Mouse (Mus musculus) heart, embryonic 14.5 days (tissue): Measurements from ENCODE around the gene Slc10a3. TPM values are rescaled to one million over a fixed set of nuclear protein-coding genes. Genes with fewer than 3 reads are reported as not detected.
"Not testable (repeated sequence)": the region's sequence is repeated elsewhere in the genome, so short reads cannot be mapped to it uniquely, and the experiment has no call there.

Experiments used
- ATAC-seq: fragments of 200-750 bp; cut with Nextera tagmentation; 2 replicates; pipeline ENCODE4 v1.8.0; 2017; ENCODE audit warnings: low read depth, moderate TSS enrichment; ENCODE audit not compliant: insufficient number of reproducible peaks, insufficient read depth, low FRiP score
- H3K27ac ChIP-seq, 2 experiments: fragments of 200-500 bp in 1 of 2; fragments of 300-500 bp in 1 of 2; sonication (generic) in 1 of 2; replicated peaks in 1 of 2; 2 replicates each; pipeline ENCODE4 v1.5.1; 2012 to 2014; ENCODE audit warnings: low read depth in 2 of 2, low read length in 2 of 2, control low read depth in 1 of 2, mild to moderate bottlenecking in 1 of 2, mixed read lengths in 1 of 2; ENCODE audit not compliant: control insufficient read depth in 1 of 2, insufficient read depth in 1 of 2
- H3K27me3 ChIP-seq: fragments of 300-500 bp; sonication (generic); 2 replicates; pipeline ENCODE4 v1.6.1; 2014; ENCODE audit warnings: mild to moderate bottlenecking, low read length, control low read depth; ENCODE audit not compliant: control insufficient read depth, insufficient read depth
- H3K36me3 ChIP-seq: fragments of 300-500 bp; sonication (generic); 2 replicates; pipeline ENCODE4 v1.6.1; 2014; ENCODE audit warnings: mild to moderate bottlenecking, control low read depth, low read length, mixed read lengths; ENCODE audit not compliant: control insufficient read depth, insufficient read depth
- H3K4me1 ChIP-seq, 2 experiments: fragments of 200-500 bp in 1 of 2; fragments of 300-500 bp in 1 of 2; sonication (generic) in 1 of 2; 2 replicates each; pipeline ENCODE4 v1.6.1; 2012 to 2014; ENCODE audit warnings: low read length in 2 of 2, control low read depth in 1 of 2, mixed read lengths in 1 of 2; ENCODE audit not compliant: control insufficient read depth in 2 of 2, insufficient read depth in 2 of 2
- H3K4me2 ChIP-seq: fragments of 300-500 bp; sonication (generic); 2 replicates; pipeline ENCODE4 v1.6.1; 2014; ENCODE audit warnings: mild to moderate bottlenecking, low read length
- H3K4me3 ChIP-seq, 2 experiments: fragments of 200-500 bp in 1 of 2; fragments of 300-500 bp in 1 of 2; sonication (generic) in 1 of 2; 2 replicates each; pipeline ENCODE4 v1.5.1; 2012 to 2014; ENCODE audit warnings: low read length in 2 of 2, mild to moderate bottlenecking in 2 of 2, control low read depth in 1 of 2, low read depth in 1 of 2, moderate library complexity in 1 of 2; ENCODE audit not compliant: control insufficient read depth in 1 of 2, insufficient read depth in 1 of 2
- H3K9ac ChIP-seq: fragments of 300-500 bp; sonication (generic); 2 replicates; pipeline ENCODE4 v1.6.1; 2014; ENCODE audit warnings: mild to moderate bottlenecking, low read length
- H3K9me3 ChIP-seq: fragments of 300-500 bp; sonication (generic); 2 replicates; pipeline ENCODE4 v1.6.1; 2016; ENCODE audit warnings: low read length, control low read depth; ENCODE audit not compliant: control insufficient read depth
- WGBS: fragments of 180-500 bp; shearing (Covaris S2); extraction: QIAGEN DNeasy Blood & Tissue Kit; methylation state at CpG from one replicate; pipeline ENCODE4 v1.1.7; 2014; 5-methylcytosine and 5-hydroxymethylcytosine counted together
- polyA plus RNA-seq: library from polyadenylated mRNA; unstranded; fragments of >200 nt; fragmentation: Nextera tagmentation; extraction: Ambion mirVana; gene quantifications from 2 replicates; pipeline ENCODE4 v1.2.1, GENCODE M21; 2014

Gene Slc10a3
- polyA plus RNA-seq, 1 experiment from 2014 or later, result 14.5 TPM

DNA sequence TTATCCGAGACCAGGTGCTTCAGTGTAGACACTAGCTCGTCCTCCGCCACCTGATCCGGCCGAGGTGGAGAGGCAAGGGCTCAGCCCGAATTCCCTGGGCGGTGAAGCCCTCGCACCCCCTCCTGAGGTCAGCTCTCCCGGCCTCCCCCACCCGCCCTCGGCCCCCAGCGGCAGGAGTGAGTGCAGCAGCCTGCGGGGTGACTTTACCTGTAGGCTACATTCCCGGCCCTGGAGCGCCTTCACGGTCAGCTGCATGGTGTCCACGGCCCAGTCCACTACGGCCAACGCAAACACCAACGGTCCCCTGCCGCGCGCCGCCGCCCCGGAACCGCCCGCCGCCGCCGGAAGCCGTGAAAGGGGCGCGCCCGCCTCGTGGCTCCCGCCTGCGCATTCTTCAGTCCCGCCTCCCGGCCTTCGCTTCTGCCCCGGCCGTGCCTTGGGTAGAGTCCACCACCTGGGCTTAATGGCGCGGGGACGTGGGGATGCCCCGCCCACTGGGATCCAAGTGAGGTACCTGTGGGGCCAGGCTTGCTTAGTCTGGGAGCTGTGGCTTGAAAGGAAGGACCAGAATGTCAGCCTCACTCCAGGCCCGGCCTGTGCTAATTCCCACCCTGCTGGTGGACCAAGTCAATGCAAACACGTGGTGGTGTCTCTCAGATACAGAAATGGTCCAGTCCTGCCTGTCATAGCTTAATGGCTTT lies 4.8 kb downstream of the Slc10a3 start:
- Histone ChIP-seq H3K4me2 (peak overlapping the region; percentile 68), H3K27me3 (no peaks in the 10 kb centered on the region)
- WGBS, result 10% methylated on average over 46 of the region's 49 CpGs

GRCm38 (mm10) chrX:74367512-74367911 lies 5.6 kb downstream of the Slc10a3 start:
- Histone ChIP-seq H3K4me1 (peaks cover 0 to 7% of the 10 kb centered on the region in 2 experiments; a peak in 2 of 4 replicates), H3K9ac (peak overlapping the region; percentile 85), H3K27ac (no peak overlapping the region), H3K4me3 (peak overlapping the region; percentile 62 to 64), H3K9me3 (no peaks in the 10 kb centered on the region), H3K36me3 (peaks cover 28% of the 10 kb centered on the region), H3K4me2 (peak overlapping the region; percentile 68), H3K27me3 (no peaks in the 10 kb centered on the region)
- ATAC-seq, result no peak
- WGBS, result 54% methylated on average over 10 of the region's 10 CpGs

More for the DNA sequence above, 4.8 kb downstream of the Slc10a3 start:
- ATAC-seq, result peak; percentile 67
- H3K9ac ChIP-seq, result peak overlapping the region; percentile 85
- H3K4me3 ChIP-seq, result peak overlapping the region; percentile 62 to 64
- no peaks in the 10 kb centered on the region for H3K9me3 ChIP-seq
- H3K4me1 ChIP-seq, result peaks cover 0 to 7% of the 10 kb centered on the region in 2 experiments; a peak in 2 of 4 replicates
- peak overlapping the region; percentile 56 to 73; a peak in 3 of 4 replicates for H3K27ac ChIP-seq
- peaks cover 28% of the 10 kb centered on the region for H3K36me3 ChIP-seq

DNA sequence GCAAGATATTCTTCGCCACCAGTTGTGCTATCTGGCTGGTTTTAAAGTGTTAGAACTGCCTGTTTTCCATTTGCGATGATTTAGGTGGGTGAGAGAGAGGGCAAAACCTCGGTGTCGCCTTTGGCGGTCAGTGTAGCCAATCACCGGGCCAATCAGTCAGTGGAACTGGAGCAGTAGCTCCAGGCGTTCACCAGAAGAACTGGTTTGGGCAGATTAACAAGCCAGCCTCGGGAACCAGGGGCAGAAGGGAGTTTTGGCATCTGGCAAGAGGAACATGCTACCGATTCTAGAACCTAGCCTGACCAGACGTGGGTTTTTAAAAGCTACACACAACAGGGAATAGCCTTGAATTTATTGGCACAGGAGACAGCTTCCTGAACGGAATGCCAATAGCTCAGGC lies 14.0 kb downstream of the Slc10a3 start:
- Histone ChIP-seq H3K4me1 (no peaks in the 10 kb centered on the region), H3K4me2 (no peak overlapping the region), H3K27ac (no peak overlapping the region), H3K4me3 (no peak overlapping the region), H3K36me3 (no peaks in the 10 kb centered on the region), H3K9ac (no peak overlapping the region), H3K9me3 (no peaks in the 10 kb centered on the region), H3K27me3 (no peaks in the 10 kb centered on the region)
- 39% methylated on average over 11 of the region's 11 CpGs for WGBS
- ATAC-seq, result no peak

DNA sequence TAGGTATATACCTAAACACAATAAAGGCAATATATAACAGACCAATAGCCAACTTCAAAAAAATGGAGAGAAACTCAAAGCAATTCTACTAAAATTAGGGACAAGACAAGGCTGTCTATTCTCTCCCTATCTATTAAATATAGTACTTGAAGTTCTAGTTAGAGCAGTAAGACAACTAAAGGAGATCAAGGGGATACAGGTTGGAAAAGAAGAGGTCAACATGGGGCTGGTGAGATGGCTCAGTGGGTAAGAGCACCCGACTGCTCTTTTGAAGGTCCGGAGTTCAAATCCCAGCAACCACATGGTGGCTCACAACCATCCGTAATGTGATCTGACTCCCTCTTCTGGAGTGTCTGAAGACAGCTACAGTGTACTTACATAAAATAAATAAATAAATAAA lies 16.1 kb downstream of the Slc10a3 start:
- H3K9ac ChIP-seq, H3K36me3 ChIP-seq, H3K9me3 ChIP-seq, H3K27ac ChIP-seq, H3K27me3 ChIP-seq, H3K4me2 ChIP-seq, H3K4me3 ChIP-seq, ATAC-seq, H3K4me1 ChIP-seq: not testable (repeated sequence)
- WGBS, result 90% methylated on average over 2 of the region's 3 CpGs

GRCm38 (mm10) chrX:74353467-74353770 lies 19.7 kb downstream of the Slc10a3 start, which contains the start of gene Lage3:
TSS of gene Lage3 (minus strand) at chrX:74353618.
- ATAC-seq, result peak; percentile 79
- Histone ChIP-seq H3K27me3 (no peaks in the 10 kb centered on the region), H3K27ac (peak within 1 kb of the TSS; percentile 35 to 44; a peak in 3 of 4 replicates), H3K36me3 (no peaks in the 10 kb centered on the region), H3K4me3 (peak within 1 kb of the TSS; percentile 50 to 65), H3K9me3 (no peaks in the 10 kb centered on the region), H3K4me2 (peak within 1 kb of the TSS; percentile 69), H3K9ac (peak within 1 kb of the TSS; percentile 68), H3K4me1 (no peaks in the 10 kb centered on the region; a peak in 1 of 4 replicates)
- 7% methylated on average over 13 of the region's 22 CpGs for WGBS

DNA sequence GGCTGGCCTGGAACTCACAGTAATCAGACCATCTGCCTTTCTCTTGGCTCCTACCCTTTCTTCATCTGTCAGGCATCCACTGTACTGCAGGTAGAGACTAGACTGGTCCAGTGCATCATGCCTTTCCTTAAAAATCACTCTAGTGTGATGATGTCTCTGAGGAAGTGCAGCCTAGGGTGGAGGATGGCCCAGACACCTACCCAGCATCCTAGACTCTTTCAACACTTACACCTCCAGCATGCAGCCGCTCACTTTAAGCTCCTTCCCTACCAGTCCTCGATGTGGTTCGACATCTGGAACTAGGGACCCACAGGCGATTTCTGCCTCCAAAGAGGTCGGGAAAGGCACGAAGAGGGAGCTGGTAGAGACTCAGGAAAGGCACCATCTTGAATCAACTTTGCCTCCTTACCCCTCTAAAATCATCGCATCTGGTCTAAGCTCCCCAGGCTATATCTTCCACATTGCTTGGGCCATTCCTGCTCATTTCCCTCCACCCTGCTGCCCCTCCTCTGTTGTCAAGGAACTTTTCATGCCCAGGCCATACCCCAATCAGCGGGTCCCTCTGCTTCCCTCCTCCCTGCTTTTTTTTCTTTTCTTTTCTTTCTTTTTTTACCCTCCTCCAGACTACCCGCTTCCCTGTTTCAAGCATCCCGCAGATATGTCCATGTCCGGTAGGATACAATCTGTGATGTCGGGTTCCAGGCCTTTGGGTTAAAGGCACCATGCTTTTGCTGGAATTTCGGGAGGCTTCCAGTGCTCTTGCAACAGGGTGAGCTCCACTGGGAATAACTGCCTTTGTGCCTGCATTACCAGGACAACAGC lies 20.3 kb downstream of the Slc10a3 start:
- peak overlapping the region; percentile 35 to 44; a peak in 3 of 4 replicates for H3K27ac ChIP-seq
- no peaks in the 10 kb centered on the region for H3K9me3 ChIP-seq
- peak overlapping the region; percentile 68 for H3K9ac ChIP-seq
- no peak for ATAC-seq
- H3K36me3 ChIP-seq, result no peaks in the 10 kb centered on the region
- H3K27me3 ChIP-seq, result no peaks in the 10 kb centered on the region
- H3K4me3 ChIP-seq, result peak overlapping the region; percentile 50 to 65
- H3K4me2 ChIP-seq, result peak overlapping the region; percentile 69
- WGBS, result 28% methylated on average over 13 of the region's 13 CpGs
- no peaks in the 10 kb centered on the region; a peak in 1 of 4 replicates for H3K4me1 ChIP-seq

- H3K27me3 ChIP-seq, result no peaks in the 10 kb centered on the region
- H3K9me3 ChIP-seq, result no peaks in the 10 kb centered on the region
- no peak for ATAC-seq
- peaks cover 9% of the 10 kb centered on the region for H3K36me3 ChIP-seq
- H3K9ac ChIP-seq, result no peak overlapping the region
- no peak overlapping the region for H3K27ac ChIP-seq
- H3K4me1 ChIP-seq, result peaks cover 5% of the 10 kb centered on the region in 2 experiments; a peak in 2 of 4 replicates
- H3K4me2 ChIP-seq, result peak overlapping the region; percentile 71; the same call in 1 of the 2 replicates
- WGBS, result 38% methylated on average over 2 of the region's 2 CpGs
- H3K4me3 ChIP-seq, result no peak overlapping the region
Observed at GRCm38 (mm10) chrX:74330166-74330930, 42.8 kb downstream of the Slc10a3 start.
